Mouse (Mus musculus) megakaryocyte, embryonic 14.5 days (primary cell): ENCODE measurements around the gene Sema3f.

Experiments
- FLI1 ChIP-seq: IDR thresholded peaks from 2 replicates; pipeline ENCODE4 v1.6.1; 2012; ENCODE audit warnings: low read length, inconsistent platforms, mixed read lengths
- GATA1 ChIP-seq: IDR thresholded peaks from 3 replicates; pipeline ENCODE4 v1.6.1; 2012; ENCODE audit warnings: mixed read lengths, low read length, inconsistent platforms, borderline replicate concordance

- TF ChIP-seq GATA1 (no peak), FLI1 (no peak)
Observed at GRCm38 (mm10) chr9:107697811-107698521, 12.3 kb downstream of the Sema3f start.
